In genomic region chr16:96378111-96378510, GRCm38 (mm10) we compare ENCODE assay signal across 16 mouse cellular contexts.
"Had no signal": no experiment of that assay in that cellular context is flagged by ENCODE, and none has a peak within 500 bp of the region (broad histone marks: within the 10 kb centered on the region; RNA-seq: fewer than 3 reads in every experiment).

No protein-coding gene starts in this region.

- DNase-seq: heart, postnatal 10 days; heart, postnatal 14 days; heart, postnatal 36 days; heart, postnatal 4 days; kidney, adult 11 months; kidney, adult 18-20 months; kidney, adult 2 months; kidney, adult 8-10 months; kidney, adult 9 months; kidney, postnatal 10 days; kidney, postnatal 14 days; kidney, postnatal 25 days; kidney, postnatal 36 days; kidney, postnatal 4 days; layer of hippocampus, adult 9-11 months; layer of hippocampus, postnatal 36 days had no signal
